Mouse (Mus musculus) limb, embryonic 13.5 days (tissue): ENCODE measurements at regions not wholly inside any gene's neighbourhood (a gene's known extent, or its start where the extent isn't known, plus 50 kb on each side); places are given as distances from the start of the nearest gene placed in this dataset.

Experiments used
- ATAC-seq: fragments of 200-750 bp; cut with Nextera tagmentation; 2 replicates; pipeline ENCODE4 v1.8.0; 2017; ENCODE audit warnings: low read depth, moderate number of reproducible peaks, moderate TSS enrichment; ENCODE audit not compliant: low FRiP score
- H3K27ac ChIP-seq: fragments of 300-500 bp; sonication (generic); 2 replicates; pipeline ENCODE4 v1.5.1; 2015; ENCODE audit warnings: inconsistent platforms, mild to moderate bottlenecking, moderate library complexity
- H3K27me3 ChIP-seq: fragments of 300-500 bp; sonication (generic); 2 replicates; pipeline ENCODE4 v1.6.1; 2015; ENCODE audit warnings: mild to moderate bottlenecking, inconsistent platforms
- H3K36me3 ChIP-seq: fragments of 300-500 bp; sonication (generic); 2 replicates; pipeline ENCODE4 v1.6.1; 2015; ENCODE audit warnings: inconsistent platforms, mild to moderate bottlenecking, moderate library complexity
- H3K4me1 ChIP-seq: fragments of 300-500 bp; sonication (generic); 2 replicates; pipeline ENCODE4 v1.6.1; 2015; ENCODE audit warnings: inconsistent platforms
- H3K4me2 ChIP-seq: fragments of 300-500 bp; sonication (generic); replicated peaks from 2 replicates; pipeline ENCODE4 v1.6.1; 2015; ENCODE audit warnings: inconsistent platforms, mild to moderate bottlenecking, moderate library complexity
- H3K4me3 ChIP-seq: fragments of 300-500 bp; sonication (generic); 2 replicates; pipeline ENCODE4 v1.5.1; 2015; ENCODE audit warnings: moderate library complexity, mild to moderate bottlenecking, inconsistent platforms
- H3K9ac ChIP-seq: fragments of 300-500 bp; sonication (generic); 2 replicates; pipeline ENCODE4 v1.6.1; 2015; ENCODE audit warnings: mild to moderate bottlenecking, inconsistent platforms
- H3K9me3 ChIP-seq: fragments of 300-500 bp; sonication (generic); 2 replicates; pipeline ENCODE4 v1.6.1; 2016; ENCODE audit warnings: inconsistent platforms
- WGBS: fragments of 180-500 bp; shearing (Covaris S2); methylation state at CpG from one replicate; pipeline ENCODE4 v1.1.7; 2015; 5-methylcytosine and 5-hydroxymethylcytosine counted together

GRCm38 (mm10) chr8:89444466-89444865 is 400.5 kb upstream of the Sall1 start:
- Histone ChIP-seq H3K9me3 (no peaks in the 10 kb centered on the region), H3K27ac (no peak overlapping the region), H3K36me3 (no peaks in the 10 kb centered on the region), H3K4me1 (no peaks in the 10 kb centered on the region), H3K27me3 (0 out of 2 replicates have a peak, but pooled peaks cover 5% of the 10 kb centered on the region), H3K9ac (no peak overlapping the region), H3K4me2 (no peak overlapping the region), H3K4me3 (no peak overlapping the region)
- ATAC-seq, result no peak
- WGBS, result 75% methylated on average over 5 of the region's 5 CpGs

GRCm38 (mm10) chr8:89439304-89439703 is 395.3 kb upstream of the Sall1 start:
- Histone ChIP-seq H3K4me1 (no peaks in the 10 kb centered on the region), H3K27me3 (peaks cover 3% of the 10 kb centered on the region; the same call in 1 of the 2 replicates), H3K9ac (no peak overlapping the region), H3K4me3 (no peak overlapping the region), H3K9me3 (no peaks in the 10 kb centered on the region), H3K4me2 (no peak overlapping the region), H3K36me3 (no peaks in the 10 kb centered on the region), H3K27ac (no peak overlapping the region)
- WGBS, result 43% methylated on average over 6 of the region's 6 CpGs
- ATAC-seq, result no peak

DNA sequence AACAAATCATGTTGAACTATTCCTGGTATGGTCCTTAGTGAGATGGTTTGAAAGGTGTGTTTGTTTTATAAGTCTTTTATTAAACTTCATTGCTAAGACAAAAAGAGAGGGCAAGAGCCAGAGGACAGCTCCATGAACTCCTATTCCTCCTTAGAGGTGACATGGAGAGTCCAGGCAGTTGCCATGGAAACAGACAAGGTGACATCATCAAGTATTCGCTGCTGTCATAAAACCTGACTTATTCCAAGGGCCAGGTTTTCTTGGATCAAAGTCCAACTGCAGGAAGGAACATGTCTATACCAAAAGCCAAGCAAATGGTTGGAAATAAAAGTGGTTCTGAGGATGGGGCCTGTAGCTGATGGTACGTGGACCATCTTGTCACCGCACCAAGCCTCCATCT is 383.0 kb upstream of the Sall1 start:
- H3K4me2 ChIP-seq, result no peak overlapping the region
- no peaks in the 10 kb centered on the region for H3K36me3 ChIP-seq
- H3K27ac ChIP-seq, result no peak overlapping the region
- no peak overlapping the region for H3K9ac ChIP-seq
- ATAC-seq, result no peak
- 84% methylated on average over 3 of the region's 3 CpGs for WGBS
- no peak overlapping the region for H3K4me3 ChIP-seq
- no peaks in the 10 kb centered on the region for H3K4me1 ChIP-seq
- no peaks in the 10 kb centered on the region for H3K9me3 ChIP-seq
- H3K27me3 ChIP-seq, result no peaks in the 10 kb centered on the region

DNA sequence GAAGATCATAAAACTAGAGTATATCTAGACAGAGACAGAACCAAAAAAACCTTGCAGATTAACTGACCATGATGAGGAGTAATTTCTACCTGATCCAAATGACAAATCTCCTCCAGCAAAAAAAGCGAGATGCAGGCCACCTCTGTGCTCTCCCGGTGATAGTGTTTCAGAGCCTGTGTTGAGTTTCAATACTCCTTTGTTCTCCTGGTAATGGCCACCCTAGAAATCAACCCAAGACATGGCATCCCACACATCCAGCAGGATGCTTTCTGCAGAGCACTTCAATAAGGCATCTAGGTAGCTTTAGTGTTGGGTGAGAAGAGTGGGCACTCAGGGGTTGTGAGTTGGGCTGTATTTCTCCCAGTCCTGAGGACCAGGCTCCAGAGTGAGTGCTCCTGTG is 371.3 kb upstream of the Sall1 start:
- ATAC-seq, result no peak
- Histone ChIP-seq H3K36me3 (no peaks in the 10 kb centered on the region), H3K4me2 (no peak overlapping the region), H3K9me3 (no peaks in the 10 kb centered on the region), H3K9ac (no peak overlapping the region), H3K4me3 (no peak overlapping the region), H3K4me1 (no peaks in the 10 kb centered on the region; the same call in 1 of the 2 replicates), H3K27me3 (peaks cover 2% of the 10 kb centered on the region), H3K27ac (no peak overlapping the region)
- 90% methylated on average over 2 of the region's 2 CpGs for WGBS

- Histone ChIP-seq H3K27me3 (peaks cover 2% of the 10 kb centered on the region), H3K27ac (no peak overlapping the region), H3K9me3 (no peaks in the 10 kb centered on the region), H3K36me3 (no peaks in the 10 kb centered on the region), H3K4me2 (no peak overlapping the region), H3K4me1 (no peaks in the 10 kb centered on the region; the same call in 1 of the 2 replicates), H3K9ac (no peak overlapping the region), H3K4me3 (no peak overlapping the region)
- WGBS, result 50% methylated on average over 8 of the region's 8 CpGs
- ATAC-seq, result no peak
Observed at GRCm38 (mm10) chr8:89412500-89412899, 368.5 kb upstream of the Sall1 start.

DNA sequence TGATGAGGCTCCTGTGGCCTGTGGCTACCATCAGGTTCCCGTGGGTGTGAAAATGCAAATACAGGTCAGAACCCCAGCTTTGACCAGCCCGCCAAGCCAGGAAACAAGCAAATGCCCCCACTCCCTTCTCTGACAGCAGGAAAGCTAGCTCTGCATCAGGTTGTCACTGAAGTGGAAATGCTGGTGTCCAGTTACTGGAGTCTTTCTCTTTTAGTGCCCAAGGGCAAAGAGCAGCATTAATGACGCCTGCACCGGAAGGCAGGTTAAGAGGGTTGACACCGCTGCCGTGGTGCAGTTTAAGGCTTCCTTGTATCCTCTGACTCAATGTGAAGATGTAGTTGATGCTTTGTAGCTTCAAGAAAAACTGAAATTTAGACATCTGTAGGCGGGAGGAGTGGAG is 368.1 kb upstream of the Sall1 start:
- Histone ChIP-seq H3K4me2 (no peak overlapping the region), H3K4me3 (no peak overlapping the region), H3K9ac (no peak overlapping the region), H3K27ac (no peak overlapping the region), H3K9me3 (no peaks in the 10 kb centered on the region), H3K27me3 (peaks cover 2% of the 10 kb centered on the region), H3K4me1 (no peaks in the 10 kb centered on the region; the same call in 1 of the 2 replicates), H3K36me3 (no peaks in the 10 kb centered on the region)
- WGBS, result 8% methylated on average over 7 of the region's 7 CpGs
- no peak for ATAC-seq

GRCm38 (mm10) chr8:89406688-89407087 is 362.7 kb upstream of the Sall1 start:
- Histone ChIP-seq H3K27ac (no peak overlapping the region), H3K36me3 (no peaks in the 10 kb centered on the region), H3K9ac (no peak overlapping the region), H3K4me2 (no peak overlapping the region), H3K9me3 (no peaks in the 10 kb centered on the region), H3K4me1 (no peaks in the 10 kb centered on the region), H3K27me3 (peaks cover 2% of the 10 kb centered on the region; the same call in 1 of the 2 replicates), H3K4me3 (no peak overlapping the region)
- ATAC-seq, result no peak
- 84% methylated on average over 5 of the region's 5 CpGs for WGBS

GRCm38 (mm10) chr8:89404287-89404686 is 360.3 kb upstream of the Sall1 start:
- no peak for ATAC-seq
- Histone ChIP-seq H3K9ac (no peak overlapping the region), H3K27me3 (no peaks in the 10 kb centered on the region), H3K27ac (no peak overlapping the region), H3K9me3 (no peaks in the 10 kb centered on the region), H3K36me3 (no peaks in the 10 kb centered on the region), H3K4me3 (no peak overlapping the region), H3K4me1 (no peaks in the 10 kb centered on the region), H3K4me2 (no peak overlapping the region)
- WGBS, result 85% methylated on average over 3 of the region's 3 CpGs

GRCm38 (mm10) chr8:89396673-89397072 is 352.7 kb upstream of the Sall1 start:
- Histone ChIP-seq H3K27me3 (no peaks in the 10 kb centered on the region), H3K4me1 (no peaks in the 10 kb centered on the region), H3K4me3 (no peak overlapping the region), H3K9me3 (no peaks in the 10 kb centered on the region), H3K36me3 (no peaks in the 10 kb centered on the region), H3K4me2 (no peak overlapping the region), H3K27ac (no peak overlapping the region), H3K9ac (no peak overlapping the region)
- no peak for ATAC-seq

- H3K9me3 ChIP-seq, result no peaks in the 10 kb centered on the region
- H3K4me2 ChIP-seq, result no peak overlapping the region
- H3K4me1 ChIP-seq, result peaks cover 16% of the 10 kb centered on the region
- H3K27ac ChIP-seq, result no peak overlapping the region
- peaks cover 4% of the 10 kb centered on the region; the same call in 1 of the 2 replicates for H3K27me3 ChIP-seq
- ATAC-seq, result no peak
- no peaks in the 10 kb centered on the region for H3K36me3 ChIP-seq
- 75% methylated on average over 6 of the region's 6 CpGs for whole genome bisulfite sequencing
- no peak overlapping the region for H3K4me3 ChIP-seq
- H3K9ac ChIP-seq, result no peak overlapping the region
Observed at GRCm38 (mm10) chr8:89392749-89393148, 348.8 kb upstream of the Sall1 start.

DNA sequence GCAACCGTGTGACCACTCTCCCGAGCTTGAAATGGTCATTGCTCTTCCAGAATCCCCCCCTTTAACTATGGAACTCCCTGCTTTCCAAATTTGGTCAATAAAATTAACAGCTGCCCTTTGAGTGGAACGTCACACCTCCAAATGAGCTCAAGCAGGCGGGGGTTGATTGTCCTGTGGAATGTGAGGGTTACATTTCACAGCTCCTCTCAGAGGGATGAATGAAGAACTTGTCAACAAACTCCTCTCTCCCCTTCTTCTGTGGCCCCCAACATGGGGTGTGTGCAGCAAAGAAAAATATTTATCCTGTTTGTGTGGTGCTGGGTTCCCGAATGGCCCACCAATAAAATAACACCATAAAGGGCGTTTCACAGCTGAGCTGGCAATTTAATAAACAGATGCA is 344.8 kb upstream of the Sall1 start:
- H3K4me1 ChIP-seq, result peaks cover 36% of the 10 kb centered on the region
- H3K4me2 ChIP-seq, result no peak overlapping the region; the same call in 1 of the 2 replicates
- H3K9ac ChIP-seq, result no peak overlapping the region
- H3K4me3 ChIP-seq, result no peak overlapping the region
- no peaks in the 10 kb centered on the region for H3K36me3 ChIP-seq
- H3K27me3 ChIP-seq, result peaks cover 18% of the 10 kb centered on the region
- WGBS, result 9% methylated on average over 6 of the region's 6 CpGs
- H3K27ac ChIP-seq, result no peak overlapping the region
- ATAC-seq, result no peak
- no peaks in the 10 kb centered on the region for H3K9me3 ChIP-seq

GRCm38 (mm10) chr8:89387295-89387694 is 343.3 kb upstream of the Sall1 start:
- WGBS, result 11% methylated on average over 8 of the region's 8 CpGs
- Histone ChIP-seq H3K9me3 (no peaks in the 10 kb centered on the region), H3K4me2 (peak overlapping the region; percentile 25), H3K4me1 (peaks cover 50% of the 10 kb centered on the region), H3K27me3 (peaks cover 18% of the 10 kb centered on the region), H3K9ac (no peak overlapping the region), H3K4me3 (no peak overlapping the region), H3K27ac (no peak overlapping the region), H3K36me3 (no peaks in the 10 kb centered on the region)
- ATAC-seq, result no peak

DNA sequence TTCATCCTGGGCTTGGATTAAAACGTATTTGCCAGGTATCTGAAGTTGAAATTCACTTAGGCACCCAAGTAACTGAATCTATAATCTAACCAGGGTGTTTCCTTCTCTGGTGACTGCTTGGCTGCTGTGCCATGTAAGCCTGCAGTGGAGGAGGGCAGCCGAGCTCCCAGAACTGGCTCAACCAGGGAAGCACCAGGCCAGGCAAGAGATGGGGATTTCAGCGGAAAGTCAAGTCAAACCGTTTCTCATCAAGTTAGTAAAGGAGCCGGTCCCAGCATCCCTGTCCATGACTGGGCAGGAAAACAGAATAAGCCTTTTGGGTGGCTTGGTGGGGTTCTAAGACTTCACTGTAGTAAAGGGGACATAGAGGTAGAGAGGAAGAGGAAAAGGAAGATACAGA is 341.1 kb upstream of the Sall1 start:
- Histone ChIP-seq H3K4me2 (no peak overlapping the region), H3K27me3 (peaks cover 23% of the 10 kb centered on the region), H3K9me3 (no peaks in the 10 kb centered on the region), H3K4me3 (no peak overlapping the region), H3K4me1 (peaks cover 51% of the 10 kb centered on the region), H3K9ac (no peak overlapping the region), H3K36me3 (no peaks in the 10 kb centered on the region), H3K27ac (no peak overlapping the region)
- no peak for ATAC-seq
- WGBS, result 72% methylated on average over 5 of the region's 5 CpGs
